Mouse (Mus musculus): ENCODE data around the gene Tecta.

DNA sequence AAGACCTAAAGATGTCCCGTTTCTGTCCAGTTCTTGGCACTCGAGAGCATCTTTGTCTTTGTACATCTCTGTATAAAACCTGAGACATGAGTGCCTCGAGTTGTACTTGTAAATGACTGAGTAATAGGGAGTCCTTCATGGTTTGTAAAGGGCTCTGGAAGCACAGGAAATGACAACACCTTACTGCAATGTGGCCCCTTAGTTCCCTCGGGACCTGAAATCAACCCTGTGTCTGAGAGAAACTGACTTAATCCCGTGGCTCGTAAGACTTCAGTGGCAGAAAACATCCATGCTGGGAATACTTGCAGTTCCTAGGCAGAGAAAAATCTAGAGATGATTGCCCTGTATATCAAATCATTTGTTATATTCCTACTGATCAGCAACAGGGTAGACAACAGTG, 6.8 kb downstream of the Tecta start:
- TF ChIP-seq GATA1 (IDR thresholded peaks at IDR 0.05; ENCODE audit: low read length) (no peak), TAL1 (IDR thresholded peaks at IDR 0.05; ENCODE audit: low read length) (no peak)

Measured in erythroblast, embryonic 14.5 days (primary cell).